Mouse (Mus musculus): ENCODE measurements around the gene Gm21973.

Gm21973 gene

GRCm38 (mm10) chr15:10325080-10325479 lies at the start of gene Gm21973:
Gene Gm21973, plus strand, starts transcription at chr15:10325380.
- DNase-seq (ENCODE audit: low spot score), result no peak

GRCm38 (mm10) chr15:10276386-10276785 lies 48.8 kb upstream of the Gm21973 start:
- DNase-seq (ENCODE audit: low spot score), result no peak

GRCm38 (mm10) chr15:10277461-10277860 lies 47.7 kb upstream of the Gm21973 start:
- DNase-seq (ENCODE audit: low spot score), result no peak

GRCm38 (mm10) chr15:10281546-10281945 lies 43.6 kb upstream of the Gm21973 start:
- DNase-seq (ENCODE audit: low spot score), result no peak

GRCm38 (mm10) chr15:10283661-10284060 lies 41.5 kb upstream of the Gm21973 start:
- no peak for DNase-seq (ENCODE audit: low spot score)

GRCm38 (mm10) chr15:10296570-10296969 lies 28.6 kb upstream of the Gm21973 start:
- no peak for DNase-seq (ENCODE audit: low spot score)

GRCm38 (mm10) chr15:10298058-10298457 lies 27.1 kb upstream of the Gm21973 start:
- DNase-seq (ENCODE audit: low spot score), result no peak

GRCm38 (mm10) chr15:10299467-10299866 lies 25.7 kb upstream of the Gm21973 start:
- no peak for DNase-seq (ENCODE audit: low spot score)

- no peak for DNase-seq (ENCODE audit: low spot score)
Observed at GRCm38 (mm10) chr15:10306461-10306860, 18.7 kb upstream of the Gm21973 start.

GRCm38 (mm10) chr15:10311826-10312225 lies 13.4 kb upstream of the Gm21973 start:
- DNase-seq (ENCODE audit: low spot score), result no peak

- DNase-seq (ENCODE audit: low spot score), result peak; percentile 1
Observed at GRCm38 (mm10) chr15:10313522-10314455, 11.4 kb upstream of the Gm21973 start.

GRCm38 (mm10) chr15:10330626-10331025 lies 5.4 kb downstream of the Gm21973 start:
- DNase-seq (ENCODE audit: low spot score), result no peak

- DNase-seq (ENCODE audit: low spot score), result no peak
Observed at GRCm38 (mm10) chr15:10332566-10332965, 7.4 kb downstream of the Gm21973 start.

- no peak for DNase-seq (ENCODE audit: low spot score)
Observed at GRCm38 (mm10) chr15:10338606-10339005, 13.4 kb downstream of the Gm21973 start.

- DNase-seq (ENCODE audit: low spot score), result no peak
Observed at GRCm38 (mm10) chr15:10347044-10347443, 21.9 kb downstream of the Gm21973 start.

GRCm38 (mm10) chr15:10358039-10358948 lies 33.1 kb downstream of the Gm21973 start, which contains the start of gene Agxt2:
Gene Agxt2, plus strand, starts transcription at chr15:10358532.
- DNase-seq (ENCODE audit: low spot score), result no peak

- DNase-seq (ENCODE audit: low spot score), result no peak
Observed at GRCm38 (mm10) chr15:10366331-10366730, 41.2 kb downstream of the Gm21973 start.

- DNase-seq (ENCODE audit: low spot score), result no peak
Observed at GRCm38 (mm10) chr15:10375404-10375803, 50.2 kb downstream of the Gm21973 start.

- no peak for DNase-seq (ENCODE audit: low spot score)
Observed at GRCm38 (mm10) chr15:10378338-10378959, 53.3 kb downstream of the Gm21973 start.

GRCm38 (mm10) chr15:10379757-10380458 lies 54.7 kb downstream of the Gm21973 start:
- DNase-seq (ENCODE audit: low spot score), result no peak

- no peak for DNase-seq (ENCODE audit: low spot score)
Observed at GRCm38 (mm10) chr15:10387263-10387662, 62.1 kb downstream of the Gm21973 start.

Measured in spleen, adult 12 weeks (tissue).